Mouse (Mus musculus) liver, embryonic 14.5 days (tissue): ENCODE data around the gene Npcd. TPM values are rescaled to one million over a fixed set of nuclear protein-coding genes. Genes with fewer than 3 reads are reported as not detected.
A peak's percentile ranks its signal among the peaks of the same experiment; 100 is the strongest.

Experiments used
- ATAC-seq: fragments of 200-750 bp; cut with Nextera tagmentation; 2 replicates; pipeline ENCODE4 v1.8.0; 2017; ENCODE audit warnings: moderate number of reproducible peaks, mild to moderate bottlenecking, moderate library complexity; ENCODE audit not compliant: insufficient read depth
- DNase-seq, 3 experiments: peaks; one replicate each; pipeline ENCODE4 v3.0.0-alpha.2; 2012 to 2013; ENCODE audit warnings: low read depth in 3 of 3, low spot score in 3 of 3
- H3K27ac ChIP-seq: fragments of 300-500 bp; sonication (generic); 2 replicates; pipeline ENCODE4 v1.5.1; 2014; ENCODE audit warnings: moderate library complexity, mild to moderate bottlenecking, control low read depth, inconsistent platforms
- H3K27me3 ChIP-seq: fragments of 300-500 bp; sonication (generic); 2 replicates; pipeline ENCODE4 v1.6.1; 2014; ENCODE audit warnings: mild to moderate bottlenecking, low read length, moderate library complexity; ENCODE audit not compliant: control insufficient read depth, insufficient read depth
- H3K36me3 ChIP-seq: fragments of 300-500 bp; sonication (generic); replicated peaks from 2 replicates; pipeline ENCODE4 v1.6.1; 2014; ENCODE audit warnings: low read depth; ENCODE audit not compliant: control insufficient read depth, insufficient read depth
- H3K4me1 ChIP-seq, 2 experiments: fragments of 200-500 bp in 1 of 2; fragments of 300-500 bp in 1 of 2; sonication (generic) in 1 of 2; replicated peaks; 2 replicates each; pipeline ENCODE4 v1.6.1; 2012 to 2014; ENCODE audit warnings: antibody characterized with exemption in 1 of 2, inconsistent platforms in 1 of 2, low read length in 1 of 2; ENCODE audit not compliant: control insufficient read depth in 2 of 2, insufficient read depth in 2 of 2
- H3K4me2 ChIP-seq: fragments of 300-500 bp; sonication (generic); 2 replicates; pipeline ENCODE4 v1.6.1; 2014; ENCODE audit warnings: low read depth, mild to moderate bottlenecking, control low read depth, moderate library complexity
- H3K4me3 ChIP-seq, 2 experiments: fragments of 200-500 bp in 1 of 2; fragments of 300-500 bp in 1 of 2; sonication (generic) in 1 of 2; 2 replicates each; pipeline ENCODE4 v1.5.1; 2012 to 2014; ENCODE audit warnings: low read depth in 2 of 2, low read length in 2 of 2, mild to moderate bottlenecking in 2 of 2, control low read depth in 1 of 2, inconsistent platforms in 1 of 2, moderate library complexity in 1 of 2; ENCODE audit not compliant: insufficient read depth in 1 of 2
- H3K9ac ChIP-seq: fragments of 300-500 bp; sonication (generic); replicated peaks from 2 replicates; pipeline ENCODE4 v1.6.1; 2014; ENCODE audit warnings: mild to moderate bottlenecking, control low read depth, moderate library complexity
- H3K9me3 ChIP-seq: fragments of 300-500 bp; sonication (generic); 2 replicates; pipeline ENCODE4 v1.6.1; 2016; ENCODE audit warnings: low read length, mixed read lengths; ENCODE audit not compliant: control insufficient read depth
- CTCF ChIP-seq: IDR thresholded peaks from 2 replicates; pipeline ENCODE4 v1.5.1; 2016; ENCODE audit warnings: antibody characterized with exemption, low read depth, control low read depth
- EP300 ChIP-seq: IDR thresholded peaks from 2 replicates; pipeline ENCODE4 v1.6.1; 2016; ENCODE audit warnings: antibody characterized with exemption, low read depth
- WGBS: fragments of 180-500 bp; shearing (Covaris S2); extraction: QIAGEN DNeasy Blood & Tissue Kit; methylation state at CpG from one replicate; pipeline ENCODE4 v1.1.7; 2014; ENCODE audit not compliant: insufficient replicate concordance; 5-methylcytosine and 5-hydroxymethylcytosine counted together
- polyA plus RNA-seq, 2 experiments: library from polyadenylated mRNA; depleted of rRNA in 1 of 2; stranded (reverse) in 1 of 2; unstranded in 1 of 2; fragments of >200 nt; fragmentation: Nextera tagmentation in 1 of 2; extraction: Ambion mirVana in 1 of 2; gene quantifications; 2 replicates each; pipeline versions ENCODE4 v1.2.1 to v1.2.3; 2012 to 2014

The Npcd gene
- polyA plus RNA-seq, 2 experiments: 0.08 TPM; not detected in 1

DNA sequence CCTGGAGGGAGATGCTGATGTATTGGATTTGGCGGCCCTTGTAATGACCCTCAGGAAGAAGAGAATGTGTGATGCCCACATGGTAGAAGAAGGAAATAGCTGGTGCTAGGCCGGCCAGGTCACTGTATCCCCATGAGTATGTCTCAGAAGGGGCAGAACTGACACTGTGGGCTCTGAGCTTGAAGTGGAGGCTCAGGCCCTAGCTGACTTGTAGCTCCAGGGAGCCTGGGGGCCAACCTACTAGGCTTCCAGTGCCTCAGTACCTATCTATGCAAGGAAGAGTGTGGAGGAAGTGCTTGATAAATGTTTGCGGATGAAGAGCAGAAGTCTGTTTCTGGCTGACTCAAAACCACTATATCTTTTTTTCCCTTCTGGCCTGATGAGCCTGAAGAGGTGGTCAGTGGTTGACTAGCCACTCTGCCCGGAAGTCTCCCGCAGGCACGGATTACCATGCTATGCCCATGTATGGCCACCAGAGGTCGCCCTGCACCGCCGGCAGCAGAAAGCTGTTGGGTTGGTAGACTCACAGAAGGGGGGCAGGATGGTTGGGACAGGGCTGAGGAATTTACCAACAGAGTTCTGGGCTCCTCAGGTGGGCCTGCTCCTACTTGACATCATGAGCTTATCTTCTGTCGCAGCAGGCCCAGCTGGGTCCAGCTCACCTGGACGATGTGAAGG, 81.2 kb downstream of the Npcd start:
- H3K9ac ChIP-seq: no peak overlapping the region
- H3K4me1 ChIP-seq: 0 out of 4 replicates have a peak, but pooled peaks cover 0 to 3% of the 10 kb centered on the region in 2 experiments
- no peak for TF ChIP-seq EP300
- peak; percentile 99 for TF ChIP-seq CTCF
- no peak overlapping the region for H3K27ac ChIP-seq
- 20% methylated on average over 11 of the region's 11 CpGs for WGBS
- no peak overlapping the region for H3K4me2 ChIP-seq
- H3K9me3 ChIP-seq: no peaks in the 10 kb centered on the region
- ATAC-seq (no peak), DNase-seq (no peak)
- H3K36me3 ChIP-seq: no peaks in the 10 kb centered on the region
- no peak overlapping the region for H3K4me3 ChIP-seq
- H3K27me3 ChIP-seq: no peaks in the 10 kb centered on the region

DNA sequence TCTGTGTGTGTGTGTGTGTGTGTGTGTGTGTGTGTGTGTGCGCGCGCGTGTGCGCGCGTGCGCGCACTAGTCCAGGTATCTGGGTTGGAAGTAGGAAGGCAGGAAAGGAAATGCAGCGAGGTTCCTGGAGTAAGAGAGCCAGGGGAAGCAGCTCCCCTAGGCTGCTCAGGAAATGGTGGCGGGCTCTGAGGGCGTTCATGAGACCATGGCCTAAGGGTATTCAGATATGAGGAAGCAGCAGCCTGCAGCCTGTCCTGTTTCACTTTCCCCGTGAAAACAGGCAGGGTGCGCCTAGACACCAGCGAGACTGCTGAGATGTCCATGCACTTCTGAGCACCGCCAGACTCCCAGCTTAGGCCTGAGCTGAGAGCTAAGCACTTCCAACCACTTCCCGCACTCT, 82.3 kb downstream of the Npcd start:
- TF ChIP-seq CTCF (no peak), EP300 (no peak)
- DNase-seq (no peak), ATAC-seq (no peak)
- Histone ChIP-seq H3K27ac (no peak overlapping the region), H3K9me3 (no peaks in the 10 kb centered on the region), H3K36me3 (no peaks in the 10 kb centered on the region), H3K9ac (no peak overlapping the region), H3K4me2 (no peak overlapping the region), H3K4me1 (0 out of 4 replicates have a peak, but pooled peaks cover 0 to 3% of the 10 kb centered on the region in 2 experiments), H3K27me3 (no peaks in the 10 kb centered on the region), H3K4me3 (no peak overlapping the region)
- 61% methylated on average over 17 of the region's 17 CpGs for WGBS

DNA sequence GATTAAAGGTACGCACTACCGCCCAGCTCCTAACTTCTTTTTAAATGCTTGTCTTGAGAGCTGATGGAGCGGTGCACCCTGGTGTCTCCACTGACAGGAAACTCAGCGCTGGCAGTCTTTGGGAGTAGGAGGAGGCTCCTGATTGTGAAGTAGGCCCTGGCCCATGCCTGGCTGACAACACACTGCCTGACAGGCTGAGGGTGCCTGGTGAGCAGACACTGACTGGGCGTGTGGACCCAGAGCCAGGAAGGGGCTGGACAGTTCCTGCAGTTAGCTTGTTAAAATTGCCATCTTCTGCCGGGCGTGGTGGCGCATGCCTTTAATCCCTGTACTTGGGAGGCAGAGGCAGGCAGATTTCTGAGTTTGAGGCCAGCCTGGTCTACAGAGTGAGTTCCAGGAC, 83.8 kb downstream of the Npcd start:
- H3K4me1 ChIP-seq: no peaks in the 10 kb centered on the region
- H3K4me2 ChIP-seq: no peak overlapping the region
- DNase-seq: no peak
- TF ChIP-seq EP300: no peak
- TF ChIP-seq CTCF: no peak
- H3K9me3 ChIP-seq: no peaks in the 10 kb centered on the region
- no peaks in the 10 kb centered on the region for H3K36me3 ChIP-seq
- no peak overlapping the region for H3K9ac ChIP-seq
- no peaks in the 10 kb centered on the region for H3K27me3 ChIP-seq
- H3K4me3 ChIP-seq: no peak overlapping the region
- ATAC-seq: no peak
- WGBS: 69% methylated on average over 8 of the region's 8 CpGs
- no peak overlapping the region for H3K27ac ChIP-seq

DNA sequence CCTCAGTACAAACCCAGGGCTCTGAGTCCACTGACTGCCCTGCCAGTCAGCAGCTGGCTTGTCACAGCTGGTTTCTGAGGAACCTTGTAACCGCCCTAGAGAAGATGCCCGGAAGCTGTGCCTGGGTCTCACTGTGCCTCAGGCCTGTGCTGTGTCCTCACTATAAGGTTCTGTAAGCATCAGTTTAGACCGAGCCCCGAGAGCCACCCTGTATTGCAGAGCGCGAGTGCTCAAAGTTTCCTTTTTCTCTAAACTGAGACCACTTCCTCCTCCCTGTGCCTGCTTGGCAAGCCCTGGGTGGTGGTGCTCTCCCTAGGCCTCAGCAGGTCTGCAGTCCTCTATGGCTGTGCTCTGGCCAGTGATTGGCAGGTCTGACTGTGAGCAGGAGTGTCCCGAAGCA, 84.9 kb downstream of the Npcd start:
- Histone ChIP-seq H3K9ac (no peak overlapping the region), H3K4me1 (no peaks in the 10 kb centered on the region), H3K27me3 (no peaks in the 10 kb centered on the region), H3K4me3 (no peak overlapping the region), H3K9me3 (no peaks in the 10 kb centered on the region), H3K27ac (no peak overlapping the region), H3K4me2 (no peak overlapping the region), H3K36me3 (no peaks in the 10 kb centered on the region)
- DNase-seq: no peak
- no peak for TF ChIP-seq CTCF
- no peak for TF ChIP-seq EP300
- no peak for ATAC-seq
- WGBS: 48% methylated on average over 7 of the region's 7 CpGs

DNA sequence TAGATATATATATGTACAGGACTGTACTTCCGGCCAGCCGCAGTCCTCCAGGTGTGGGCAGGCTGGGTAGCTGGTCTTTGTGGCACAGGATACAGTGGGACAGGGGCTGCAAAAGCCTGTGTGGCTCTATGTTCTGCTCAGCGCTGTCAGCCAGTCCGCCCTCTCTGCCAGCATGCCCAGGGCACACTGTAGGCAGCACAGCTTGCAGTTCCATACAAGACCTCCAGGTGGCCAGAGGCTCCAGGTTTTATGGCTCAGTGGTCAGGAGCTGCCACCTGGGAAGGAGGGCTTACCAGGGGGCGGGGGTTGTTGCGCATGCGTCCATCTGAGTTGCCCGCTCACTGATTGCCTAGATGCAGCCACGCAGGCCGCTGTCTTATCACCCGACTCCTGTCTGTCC, 86.0 kb downstream of the Npcd start:
- Histone ChIP-seq H3K9ac (no peak overlapping the region), H3K4me3 (no peak overlapping the region), H3K4me1 (peaks cover 2% of the 10 kb centered on the region in 2 experiments; a peak in 3 of 4 replicates), H3K36me3 (no peaks in the 10 kb centered on the region), H3K27me3 (no peaks in the 10 kb centered on the region), H3K4me2 (no peak overlapping the region), H3K9me3 (no peaks in the 10 kb centered on the region), H3K27ac (no peak overlapping the region)
- 61% methylated on average over 11 of the region's 11 CpGs for WGBS
- TF ChIP-seq EP300: no peak
- peak; percentile 85 for TF ChIP-seq CTCF
- ATAC-seq: no peak
- no peak for DNase-seq
